Mouse (Mus musculus) myocyte (in vitro differentiated cells): ENCODE measurements at regions not wholly inside any gene's neighbourhood (a gene's known extent, or its start where the extent isn't known, plus 50 kb on each side); places are given as distances from the start of the nearest gene placed in this dataset.

ENCODE experiments used
- H3K27me3 ChIP-seq: one replicate; pipeline ENCODE4 v1.6.1; 2011; ENCODE audit not compliant: control insufficient read depth, insufficient read depth, insufficient read length
- H3K36me3 ChIP-seq: one replicate; pipeline ENCODE4 v1.6.1; 2011; ENCODE audit not compliant: control insufficient read depth, insufficient read depth
- H3K4me2 ChIP-seq: one replicate; pipeline ENCODE4 v1.6.1; 2011; ENCODE audit warnings: low read depth, control low read depth
- H3K4me3 ChIP-seq: one replicate; pipeline ENCODE4 v1.5.1; 2011; ENCODE audit warnings: mild to moderate bottlenecking, control low read depth, moderate library complexity
- H3K79me2 ChIP-seq: one replicate; pipeline ENCODE4 v1.6.1; 2011; ENCODE audit not compliant: control insufficient read depth, insufficient read depth
- H3ac ChIP-seq: one replicate; pipeline ENCODE4 v1.6.1; 2011; ENCODE audit not compliant: control insufficient read depth, insufficient read length
- CEBPB ChIP-seq: IDR thresholded peaks from 2 replicates; pipeline ENCODE4 v1.6.1; 2011; ENCODE audit warnings: mild to moderate bottlenecking, moderate library complexity; ENCODE audit not compliant: poor library complexity, insufficient read depth, severe bottlenecking
- E2F4 ChIP-seq: IDR thresholded peaks from one replicate; pipeline ENCODE4 v1.6.1; 2011; ENCODE audit warnings: mild to moderate bottlenecking, control low read depth, moderate library complexity; ENCODE audit not compliant: insufficient read depth
- MAX ChIP-seq: IDR thresholded peaks from one replicate; pipeline ENCODE4 v1.6.1; 2011; ENCODE audit warnings: low read depth, mild to moderate bottlenecking, control low read depth
- MYOD1 ChIP-seq, 3 experiments: IDR thresholded peaks; one replicate each; pipeline ENCODE4 v1.6.1; 2011; ENCODE audit warnings: control low read depth in 2 of 3, low read depth in 2 of 3, mild to moderate bottlenecking in 2 of 3, moderate library complexity in 1 of 3; ENCODE audit not compliant: insufficient read length in 2 of 3, control insufficient read depth in 1 of 3
- MYOG ChIP-seq, 3 experiments: IDR thresholded peaks; one replicate each; pipeline ENCODE4 v1.6.1; 2011; ENCODE audit warnings: control low read depth in 2 of 3, low read depth in 2 of 3, mild to moderate bottlenecking in 2 of 3; ENCODE audit not compliant: insufficient read length in 2 of 3, control insufficient read depth in 1 of 3, insufficient read depth in 1 of 3
- POLR2A ChIP-seq: IDR thresholded peaks from one replicate; pipeline ENCODE4 v1.6.1; 2011; ENCODE audit warnings: low read depth, mild to moderate bottlenecking, control low read depth, moderate library complexity; ENCODE audit not compliant: insufficient read length
- POLR2AphosphoS2 ChIP-seq: IDR thresholded peaks from one replicate; pipeline ENCODE4 v1.6.1; 2011; ENCODE audit warnings: low read depth, control low read depth; ENCODE audit not compliant: insufficient read length
- REST ChIP-seq: IDR thresholded peaks from one replicate; pipeline ENCODE4 v1.6.1; 2011; ENCODE audit warnings: mild to moderate bottlenecking, control low read depth, moderate library complexity; ENCODE audit not compliant: insufficient read depth, insufficient read length
- SRF ChIP-seq: IDR thresholded peaks from one replicate; pipeline ENCODE4 v1.6.1; 2011; ENCODE audit warnings: low read depth; ENCODE audit not compliant: control insufficient read depth, insufficient read length
- TCF12 ChIP-seq: IDR thresholded peaks from one replicate; pipeline ENCODE4 v1.6.1; 2011; ENCODE audit warnings: mild to moderate bottlenecking, control low read depth; ENCODE audit not compliant: poor library complexity, insufficient read depth, severe bottlenecking
- TCF3 ChIP-seq: IDR thresholded peaks from one replicate; pipeline ENCODE4 v1.6.1; 2011; ENCODE audit warnings: low read depth, control low read depth; ENCODE audit not compliant: insufficient read length
- USF1 ChIP-seq: IDR thresholded peaks from one replicate; pipeline ENCODE4 v1.6.1; 2011; ENCODE audit warnings: low read depth, mild to moderate bottlenecking, control low read depth, moderate library complexity

- H3K4me2 ChIP-seq = no peak overlapping the region
- no peaks in the 10 kb centered on the region for H3K79me2 ChIP-seq
- no peak overlapping the region for H3ac ChIP-seq
- no peak overlapping the region for H3K4me3 ChIP-seq
- H3K27me3 ChIP-seq = no peaks in the 10 kb centered on the region
- no peak for TF ChIP-seq MYOD1 (IDR thresholded peaks at IDR 0.05; ENCODE audit: control insufficient read depth in 1 of 3, insufficient read length in 2 of 3, low read depth in 2 of 3)
- no peak for TF ChIP-seq E2F4
- no peak for TF ChIP-seq POLR2AphosphoS2
- TF ChIP-seq CEBPB = no peak
- no peak for TF ChIP-seq MYOG (IDR thresholded peaks at IDR 0.05; ENCODE audit: control insufficient read depth in 1 of 3, insufficient read depth in 1 of 3, insufficient read length in 2 of 3, low read depth in 2 of 3)
- TF ChIP-seq TCF3 = no peak
- no peak for TF ChIP-seq POLR2A
- no peak for TF ChIP-seq TCF12
- no peak for TF ChIP-seq USF1
- TF ChIP-seq MAX = no peak
- no peak for TF ChIP-seq REST
- no peak for TF ChIP-seq SRF
- no peaks in the 10 kb centered on the region for H3K36me3 ChIP-seq
Measured at GRCm38 (mm10) chr2:107869304-107869958, 579.0 kb downstream of the Kcna4 start.

- no peak for TF ChIP-seq MYOG (IDR thresholded peaks at IDR 0.05; ENCODE audit: control insufficient read depth in 1 of 3, insufficient read depth in 1 of 3, insufficient read length in 2 of 3, low read depth in 2 of 3)
- TF ChIP-seq SRF = no peak
- TF ChIP-seq CEBPB = no peak
- TF ChIP-seq USF1 = no peak
- TF ChIP-seq MYOD1 (IDR thresholded peaks at IDR 0.05; ENCODE audit: control insufficient read depth in 1 of 3, insufficient read length in 2 of 3, low read depth in 2 of 3) = no peak
- no peak for TF ChIP-seq POLR2AphosphoS2
- TF ChIP-seq MAX = no peak
- no peak for TF ChIP-seq TCF12
- TF ChIP-seq TCF3 = no peak
- TF ChIP-seq REST = no peak
- peak overlapping the region; percentile 32 for H3K4me2 ChIP-seq
- no peaks in the 10 kb centered on the region for H3K79me2 ChIP-seq
- no peaks in the 10 kb centered on the region for H3K27me3 ChIP-seq
- H3ac ChIP-seq = no peak overlapping the region
- no peaks in the 10 kb centered on the region for H3K36me3 ChIP-seq
- no peak overlapping the region for H3K4me3 ChIP-seq
Measured at GRCm38 (mm10) chr2:107879663-107880062, 589.2 kb downstream of the Kcna4 start.

DNA sequence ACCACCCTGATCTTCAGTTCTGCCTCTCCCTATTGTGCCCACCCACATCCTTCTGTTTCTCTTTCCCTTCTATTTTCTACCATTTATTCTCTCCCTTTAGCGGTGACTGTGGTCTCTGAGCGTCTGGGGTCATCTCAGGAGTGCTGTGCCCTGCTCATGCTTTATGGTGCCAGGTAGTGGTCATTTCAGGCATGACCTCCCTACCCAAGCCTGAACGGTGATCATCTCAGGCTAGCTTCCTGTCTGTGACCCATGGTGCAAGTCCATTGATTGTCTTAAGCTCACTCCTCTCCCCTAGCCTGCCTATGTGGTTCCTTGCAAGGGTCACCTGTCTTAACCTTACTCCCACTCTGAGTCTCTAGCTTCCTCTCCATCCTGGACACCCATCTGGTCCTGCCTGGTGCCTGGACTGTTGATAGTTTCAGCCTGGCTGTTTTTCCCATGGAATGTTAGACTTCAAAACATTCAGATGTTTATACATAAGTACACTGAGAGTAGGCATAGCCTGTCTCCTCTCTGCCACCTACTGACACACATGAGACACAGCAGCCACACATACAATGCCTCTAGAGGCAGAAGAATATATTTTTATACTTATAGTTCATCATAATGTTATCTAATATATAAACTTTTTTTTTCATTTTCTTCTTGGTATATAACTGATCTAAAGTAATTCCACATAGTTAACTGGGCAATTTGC is 595.8 kb downstream of the Kcna4 start:
- no peaks in the 10 kb centered on the region for H3K27me3 ChIP-seq
- no peak overlapping the region for H3ac ChIP-seq
- H3K79me2 ChIP-seq = no peaks in the 10 kb centered on the region
- H3K4me3 ChIP-seq = no peak overlapping the region
- H3K4me2 ChIP-seq = no peak overlapping the region
- H3K36me3 ChIP-seq = no peaks in the 10 kb centered on the region
- TF ChIP-seq USF1 (no peak), POLR2AphosphoS2 (no peak), MYOG (IDR thresholded peaks at IDR 0.05; ENCODE audit: control insufficient read depth in 1 of 3, insufficient read depth in 1 of 3, insufficient read length in 2 of 3, low read depth in 2 of 3) (no peak), MYOD1 (IDR thresholded peaks at IDR 0.05; ENCODE audit: control insufficient read depth in 1 of 3, insufficient read length in 2 of 3, low read depth in 2 of 3) (no peak), E2F4 (no peak), MAX (no peak), REST (no peak), SRF (no peak), TCF3 (no peak), POLR2A (no peak), CEBPB (no peak), TCF12 (no peak)

DNA sequence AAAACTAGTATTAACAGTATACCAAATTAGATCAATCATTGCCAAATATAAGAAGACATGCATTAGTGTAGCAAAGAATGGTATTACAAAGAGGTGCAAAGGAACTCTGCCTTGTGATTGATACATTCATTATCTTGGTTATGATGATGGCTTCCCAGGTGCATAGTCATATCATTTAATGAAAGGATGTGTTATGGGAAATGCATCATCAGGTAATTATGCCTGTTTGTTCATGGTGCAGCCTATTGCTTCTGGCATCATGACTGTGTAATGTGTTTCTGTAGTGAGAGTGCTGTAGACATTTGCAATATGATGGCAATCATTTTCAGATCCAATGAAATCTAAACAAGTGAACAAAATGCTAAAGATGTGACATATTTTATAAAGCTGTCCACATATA is 597.8 kb downstream of the Kcna4 start:
- H3K36me3 ChIP-seq = no peaks in the 10 kb centered on the region
- H3K79me2 ChIP-seq = no peaks in the 10 kb centered on the region

More for the DNA sequence above, 597.8 kb downstream of the Kcna4 start:
- no peak overlapping the region for H3K4me3 ChIP-seq
- H3K4me2 ChIP-seq = no peak overlapping the region
- H3ac ChIP-seq = no peak overlapping the region
- H3K27me3 ChIP-seq = no peaks in the 10 kb centered on the region
- no peak for TF ChIP-seq E2F4
- no peak for TF ChIP-seq POLR2AphosphoS2
- TF ChIP-seq USF1 = no peak
- TF ChIP-seq POLR2A = no peak
- TF ChIP-seq REST = no peak
- no peak for TF ChIP-seq MYOD1 (IDR thresholded peaks at IDR 0.05; ENCODE audit: control insufficient read depth in 1 of 3, insufficient read length in 2 of 3, low read depth in 2 of 3)
- no peak for TF ChIP-seq MAX
- TF ChIP-seq SRF = no peak
- no peak for TF ChIP-seq TCF12
- TF ChIP-seq MYOG (IDR thresholded peaks at IDR 0.05; ENCODE audit: control insufficient read depth in 1 of 3, insufficient read depth in 1 of 3, insufficient read length in 2 of 3, low read depth in 2 of 3) = no peak
- no peak for TF ChIP-seq CEBPB
- TF ChIP-seq TCF3 = no peak
